Mouse (Mus musculus): ENCODE data around the gene Carnmt1. TPM values are rescaled to one million over a fixed set of nuclear protein-coding genes. Genes with fewer than 3 reads are reported as not detected.
A peak's percentile ranks its signal among the peaks of the same experiment; 100 is the strongest.
"Not testable (repeated sequence)": the region's sequence is repeated elsewhere in the genome, so short reads cannot be mapped to it uniquely, and the experiment has no call there.

The Carnmt1 gene
- total and polyA plus RNA-seq, 3 experiments, result 13.0 to 36.4 (median 32.8) TPM

- TF ChIP-seq CTCF (IDR thresholded peaks at IDR 0.05) (no peak), EP300 (IDR thresholded peaks at IDR 0.05; ENCODE audit: insufficient read depth, low read depth, low read length) (no peak), POLR2A (IDR thresholded peaks at IDR 0.05; ENCODE audit: insufficient read depth, low read depth, low read length) (no peak)
- H3K4me1 ChIP-seq (ENCODE audit: control insufficient read depth, insufficient read depth, low read length), result no peaks in the 10 kb centered on the region
- H3K4me3 ChIP-seq, result no peak overlapping the region
- no peaks in the 10 kb centered on the region for H3K36me3 ChIP-seq (ENCODE audit: control insufficient read depth, insufficient read depth, low read length)
- H3K27me3 ChIP-seq (ENCODE audit: control insufficient read depth, insufficient read depth, low read length), result no peaks in the 10 kb centered on the region
- DNase-seq, result no peak
- H3K9ac ChIP-seq (ENCODE audit: low read depth, low read length), result no peak overlapping the region
- no peaks in the 10 kb centered on the region for H3K79me2 ChIP-seq (replicated peaks; ENCODE audit: control insufficient read depth, insufficient read depth, low read length)
- no peak overlapping the region for H3K27ac ChIP-seq
- intact Hi-C loops (cut with DNase I), result no loop called here
These were observed 37.5 kb downstream of the Carnmt1 start for GRCm38 (mm10) chr19:18708101-18708500.

- Histone ChIP-seq H3K27ac (no peak overlapping the region), H3K36me3 (ENCODE audit: control insufficient read depth, insufficient read depth, low read length) (no peaks in the 10 kb centered on the region), H3K4me3 (no peak overlapping the region), H3K79me2 (replicated peaks; ENCODE audit: control insufficient read depth, insufficient read depth, low read length) (peaks cover 2% of the 10 kb centered on the region; the same call in 1 of the 2 replicates), H3K4me1 (ENCODE audit: control insufficient read depth, insufficient read depth, low read length) (peaks cover 5% of the 10 kb centered on the region; the same call in 1 of the 2 replicates), H3K27me3 (ENCODE audit: control insufficient read depth, insufficient read depth, low read length) (no peaks in the 10 kb centered on the region), H3K9ac (ENCODE audit: low read depth, low read length) (no peak overlapping the region)
- 85% methylated on average over 6 of the region's 6 CpGs for WGBS
- intact Hi-C loops (cut with DNase I), result loop anchor here (5.0 to 10.0 kb wide), 2 partner anchors 79 to 124 kb away; partner anchors contain the start of genes Nmrk1 and Ostf1
- TF ChIP-seq EP300 (IDR thresholded peaks at IDR 0.05; ENCODE audit: insufficient read depth, low read depth, low read length) (no peak), CTCF (IDR thresholded peaks at IDR 0.05) (no peak), POLR2A (IDR thresholded peaks at IDR 0.05; ENCODE audit: insufficient read depth, low read depth, low read length) (no peak)
- DNase-seq, result no peak
These were observed 40.3 kb downstream of the Carnmt1 start for GRCm38 (mm10) chr19:18710903-18711302.

- H3K4me1 ChIP-seq (ENCODE audit: control insufficient read depth, insufficient read depth, low read length), result peaks cover 5% of the 10 kb centered on the region; the same call in 1 of the 2 replicates
- H3K27ac ChIP-seq, result no peak overlapping the region
- no peak overlapping the region for H3K9ac ChIP-seq (ENCODE audit: low read depth, low read length)
- H3K27me3 ChIP-seq (ENCODE audit: control insufficient read depth, insufficient read depth, low read length), result no peaks in the 10 kb centered on the region
- DNase-seq, result no peak
- peaks cover 2% of the 10 kb centered on the region; the same call in 1 of the 2 replicates for H3K79me2 ChIP-seq (replicated peaks; ENCODE audit: control insufficient read depth, insufficient read depth, low read length)
- 59% methylated on average over 9 of the region's 9 CpGs for WGBS
- TF ChIP-seq CTCF (IDR thresholded peaks at IDR 0.05), result no peak
- no peak for TF ChIP-seq POLR2A (IDR thresholded peaks at IDR 0.05; ENCODE audit: insufficient read depth, low read depth, low read length)
- no peak for TF ChIP-seq EP300 (IDR thresholded peaks at IDR 0.05; ENCODE audit: insufficient read depth, low read depth, low read length)
- H3K36me3 ChIP-seq (ENCODE audit: control insufficient read depth, insufficient read depth, low read length), result no peaks in the 10 kb centered on the region
- intact Hi-C loops (cut with DNase I), result loop anchor here (5.0 to 10.0 kb wide), 2 partner anchors 79 to 123 kb away; partner anchors contain the start of genes Nmrk1 and Ostf1
- H3K4me3 ChIP-seq, result no peak overlapping the region
These were observed 41.0 kb downstream of the Carnmt1 start for GRCm38 (mm10) chr19:18711589-18711988.

- TF ChIP-seq CTCF (IDR thresholded peaks at IDR 0.05) (no peak), POLR2A (IDR thresholded peaks at IDR 0.05; ENCODE audit: insufficient read depth, low read depth, low read length) (no peak), EP300 (IDR thresholded peaks at IDR 0.05; ENCODE audit: insufficient read depth, low read depth, low read length) (no peak)
- peaks cover 5% of the 10 kb centered on the region; the same call in 1 of the 2 replicates for H3K4me1 ChIP-seq (ENCODE audit: control insufficient read depth, insufficient read depth, low read length)
- peak overlapping the region; percentile 92 for H3K9ac ChIP-seq (ENCODE audit: low read depth, low read length)
- no peak for DNase-seq
- H3K36me3 ChIP-seq (ENCODE audit: control insufficient read depth, insufficient read depth, low read length), result no peaks in the 10 kb centered on the region
- H3K79me2 ChIP-seq (replicated peaks; ENCODE audit: control insufficient read depth, insufficient read depth, low read length), result peaks cover 2% of the 10 kb centered on the region; the same call in 1 of the 2 replicates
- intact Hi-C loops (cut with DNase I), result loop anchor here (2.0 to 10.0 kb wide), 5 partner anchors 26 to 122 kb away; partner anchors contain the start of genes Carnmt1, Nmrk1 and Ostf1
- peak overlapping the region; percentile 79 for H3K4me3 ChIP-seq
- H3K27ac ChIP-seq, result peak overlapping the region; percentile 83
- WGBS, result 52% methylated on average over 16 of the region's 16 CpGs
- H3K27me3 ChIP-seq (ENCODE audit: control insufficient read depth, insufficient read depth, low read length), result no peaks in the 10 kb centered on the region
These were observed 41.7 kb downstream of the Carnmt1 start for GRCm38 (mm10) chr19:18712153-18712865.

- Histone ChIP-seq H3K4me1 (ENCODE audit: control insufficient read depth, insufficient read depth, low read length) (peaks cover 5% of the 10 kb centered on the region; the same call in 1 of the 2 replicates), H3K4me3 (peak within 1 kb of the TSS; percentile 79), H3K79me2 (replicated peaks; ENCODE audit: control insufficient read depth, insufficient read depth, low read length) (peaks cover 2% of the 10 kb centered on the region; the same call in 1 of the 2 replicates), H3K9ac (ENCODE audit: low read depth, low read length) (peak within 1 kb of the TSS; percentile 92), H3K36me3 (ENCODE audit: control insufficient read depth, insufficient read depth, low read length) (no peaks in the 10 kb centered on the region), H3K27me3 (ENCODE audit: control insufficient read depth, insufficient read depth, low read length) (no peaks in the 10 kb centered on the region), H3K27ac (peak within 1 kb of the TSS; percentile 83)
- intact Hi-C loops (cut with DNase I), result loop anchor here (2.0 to 10.0 kb wide), 5 partner anchors 26 to 122 kb away; partner anchors contain the start of genes Carnmt1, Nmrk1 and Ostf1
- under 1% methylated on average over 49 of the region's 49 CpGs for WGBS
- TF ChIP-seq EP300 (IDR thresholded peaks at IDR 0.05; ENCODE audit: insufficient read depth, low read depth, low read length), result no peak
- TF ChIP-seq CTCF (IDR thresholded peaks at IDR 0.05), result peak; percentile 84
- TF ChIP-seq POLR2A (IDR thresholded peaks at IDR 0.05; ENCODE audit: insufficient read depth, low read depth, low read length), result peak; percentile 55
- peak; percentile 98 for DNase-seq
These were observed 42.3 kb downstream of the Carnmt1 start, which contains the start of gene D030056L22Rik for GRCm38 (mm10) chr19:18712866-18713300. Gene D030056L22Rik, plus strand, starts transcription at chr19:18713193.

- Histone ChIP-seq H3K9ac (ENCODE audit: low read depth, low read length) (peak overlapping the region; percentile 78), H3K27ac (peak overlapping the region; percentile 83), H3K4me3 (peak overlapping the region; percentile 79)
- H3K36me3 ChIP-seq (ENCODE audit: control insufficient read depth, insufficient read depth, low read length); H3K4me1 ChIP-seq (ENCODE audit: control insufficient read depth, insufficient read depth, low read length); H3K27me3 ChIP-seq (ENCODE audit: control insufficient read depth, insufficient read depth, low read length); H3K79me2 ChIP-seq (replicated peaks; ENCODE audit: control insufficient read depth, insufficient read depth, low read length): not testable (repeated sequence)
- intact Hi-C loops (cut with DNase I), result loop anchor here (2.0 to 10.0 kb wide), 5 partner anchors 27 to 121 kb away; partner anchors contain the start of genes Carnmt1, Nmrk1 and Ostf1
- whole genome bisulfite sequencing, result 1% methylated on average over 46 of the region's 46 CpGs
- DNase-seq, result peak; percentile 62 to 64
These were observed 42.8 kb downstream of the Carnmt1 start for GRCm38 (mm10) chr19:18713357-18713756.
